Mouse (Mus musculus) embryonic facial prominence, embryonic 14.5 days (tissue): ENCODE data around the gene Sox8. TPM values are rescaled to one million over a fixed set of nuclear protein-coding genes. Genes with fewer than 3 reads are reported as not detected.

Source experiments
- ATAC-seq: fragments of 200-750 bp; cut with Nextera tagmentation; 2 replicates; pipeline ENCODE4 v1.8.0; 2017; ENCODE audit warnings: low read depth, moderate number of reproducible peaks, moderate TSS enrichment
- DNase-seq: peaks from one replicate; pipeline ENCODE4 v3.0.0-alpha.2; 2015; ENCODE audit warnings: low spot score
- H3K27ac ChIP-seq: fragments of 300-500 bp; sonication (generic); replicated peaks from 2 replicates; pipeline ENCODE4 v1.5.1; 2014; ENCODE audit warnings: low read depth, mild to moderate bottlenecking, low read length, moderate library complexity
- H3K27me3 ChIP-seq: fragments of 300-500 bp; sonication (generic); replicated peaks from 2 replicates; pipeline ENCODE4 v1.6.1; 2014; ENCODE audit warnings: low read length; ENCODE audit not compliant: control insufficient read depth, insufficient read depth
- H3K36me3 ChIP-seq: fragments of 300-500 bp; sonication (generic); 2 replicates; pipeline ENCODE4 v1.6.1; 2014; ENCODE audit warnings: low read length, mixed read lengths; ENCODE audit not compliant: control insufficient read depth, insufficient read depth
- H3K4me1 ChIP-seq: fragments of 300-500 bp; sonication (generic); 2 replicates; pipeline ENCODE4 v1.6.1; 2014; ENCODE audit warnings: antibody characterized with exemption, low read length; ENCODE audit not compliant: control insufficient read depth, insufficient read depth
- H3K4me2 ChIP-seq: fragments of 300-500 bp; sonication (generic); 2 replicates; pipeline ENCODE4 v1.6.1; 2014; ENCODE audit warnings: low read depth, mild to moderate bottlenecking, low read length, moderate library complexity, mixed read lengths
- H3K4me3 ChIP-seq: fragments of 300-500 bp; sonication (generic); 2 replicates; pipeline ENCODE4 v1.5.1; 2014; ENCODE audit warnings: low read depth, mild to moderate bottlenecking, low read length
- H3K9ac ChIP-seq: fragments of 300-500 bp; sonication (generic); 2 replicates; pipeline ENCODE4 v1.6.1; 2014; ENCODE audit warnings: low read depth, mild to moderate bottlenecking, low read length, moderate library complexity, mixed read lengths
- H3K9me3 ChIP-seq: fragments of 300-500 bp; sonication (generic); 2 replicates; pipeline ENCODE4 v1.6.1; 2016; ENCODE audit warnings: low read length; ENCODE audit not compliant: control insufficient read depth
- WGBS: fragments of 180-500 bp; shearing (Covaris S2); extraction: QIAGEN DNeasy Blood & Tissue Kit; methylation state at CpG from one replicate; pipeline ENCODE4 v1.1.7; 2014; 5-methylcytosine and 5-hydroxymethylcytosine counted together
- polyA plus RNA-seq: library from polyadenylated mRNA; unstranded; fragments of >200 nt; fragmentation: Nextera tagmentation; extraction: Ambion mirVana; gene quantifications from 2 replicates; pipeline ENCODE4 v1.2.1, GENCODE M21; 2014

Sox8 gene
- polyA plus RNA-seq, 1 experiment from 2014 or later = 15.8 TPM

DNA sequence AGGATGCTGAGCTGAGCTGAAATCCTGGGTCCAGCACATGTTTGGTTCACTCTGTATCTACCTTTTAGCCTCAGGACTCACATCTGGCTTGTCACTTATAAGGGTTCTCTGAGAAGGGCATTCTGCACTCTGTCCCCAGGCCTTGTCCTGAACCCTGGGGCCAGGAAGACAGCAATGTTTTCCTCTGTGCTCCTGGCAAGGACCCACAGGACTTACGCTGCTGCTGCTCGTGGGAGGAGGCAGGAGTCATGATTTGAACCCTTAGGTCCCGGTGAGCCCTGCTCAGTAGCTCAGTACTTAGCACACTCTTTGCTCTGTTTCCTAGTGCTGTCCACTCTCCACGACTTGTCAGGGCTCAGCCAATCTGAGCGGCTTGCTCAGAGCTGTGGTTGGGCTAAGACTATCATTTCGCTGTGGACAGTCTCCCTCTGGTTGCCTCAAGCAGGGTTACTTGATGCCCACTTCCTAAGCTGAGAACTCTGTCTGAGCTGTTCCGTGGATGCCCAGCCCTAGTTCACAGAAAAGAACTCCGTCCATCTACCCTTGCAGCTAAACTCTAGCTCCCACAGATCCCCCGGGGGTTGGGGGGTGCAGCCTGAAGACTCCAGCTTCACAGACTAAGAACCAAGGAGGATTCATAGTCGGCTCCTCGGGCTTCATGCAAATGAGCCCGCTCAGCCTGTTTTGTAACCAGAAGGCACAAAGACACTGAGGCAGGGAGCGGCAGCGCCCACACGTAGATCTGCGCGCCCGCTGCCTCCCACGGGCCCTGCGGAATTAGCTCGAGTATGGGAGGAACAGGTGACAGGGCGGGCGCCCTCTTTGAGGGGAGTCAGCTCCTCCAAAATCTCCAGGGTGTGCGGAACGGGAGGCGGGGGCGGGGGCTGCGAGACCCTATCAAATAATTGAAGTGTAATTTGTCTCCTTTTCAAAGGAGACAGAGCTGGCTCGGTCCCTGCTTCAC lies 14.5 kb downstream of the Sox8 start:
- WGBS = 6% methylated on average over 25 of the region's 29 CpGs
- ATAC-seq (peak; percentile 45), DNase-seq (peak; percentile 72)
- H3K9ac ChIP-seq = peak overlapping the region; percentile 47
- no peaks in the 10 kb centered on the region for H3K36me3 ChIP-seq
- peak overlapping the region; percentile 53; the same call in 1 of the 2 replicates for H3K27ac ChIP-seq
- no peaks in the 10 kb centered on the region for H3K9me3 ChIP-seq
- H3K4me3 ChIP-seq = peak overlapping the region; percentile 32
- peak overlapping the region; percentile 64 for H3K4me2 ChIP-seq
- H3K27me3 ChIP-seq = no peaks in the 10 kb centered on the region
- H3K4me1 ChIP-seq = peaks cover 24% of the 10 kb centered on the region

DNA sequence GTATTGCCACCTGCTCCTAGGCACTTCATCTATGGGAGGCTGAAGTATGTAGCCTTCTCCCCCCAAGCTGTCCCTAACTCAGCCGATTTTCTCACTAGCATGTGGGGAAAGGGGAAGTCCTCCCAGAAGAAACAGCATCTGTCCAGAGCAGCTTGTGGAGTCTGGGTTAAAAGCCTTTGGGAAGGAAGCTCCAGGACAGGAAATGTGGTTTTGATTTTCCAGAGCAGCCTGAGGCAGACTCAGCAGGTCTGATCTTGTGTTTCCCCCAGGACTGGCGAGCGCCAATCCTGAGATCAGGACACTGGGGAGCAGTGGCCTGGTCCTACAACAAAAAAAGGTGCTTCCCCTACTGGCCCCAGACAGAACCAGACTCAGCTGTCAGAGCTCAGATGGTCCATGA lies 15.3 kb downstream of the Sox8 start:
- DNase-seq (peak; percentile 66), ATAC-seq (peak; percentile 26; the same call in 1 of the 2 replicates)
- no peak overlapping the region for H3K4me3 ChIP-seq
- no peaks in the 10 kb centered on the region for H3K27me3 ChIP-seq
- H3K4me1 ChIP-seq = peaks cover 24% of the 10 kb centered on the region
- H3K4me2 ChIP-seq = no peak overlapping the region
- H3K36me3 ChIP-seq = no peaks in the 10 kb centered on the region
- H3K9ac ChIP-seq = no peak overlapping the region
- WGBS = 23% methylated on average over 3 of the region's 3 CpGs
- no peaks in the 10 kb centered on the region for H3K9me3 ChIP-seq
- peak overlapping the region; percentile 28; the same call in 1 of the 2 replicates for H3K27ac ChIP-seq

DNA sequence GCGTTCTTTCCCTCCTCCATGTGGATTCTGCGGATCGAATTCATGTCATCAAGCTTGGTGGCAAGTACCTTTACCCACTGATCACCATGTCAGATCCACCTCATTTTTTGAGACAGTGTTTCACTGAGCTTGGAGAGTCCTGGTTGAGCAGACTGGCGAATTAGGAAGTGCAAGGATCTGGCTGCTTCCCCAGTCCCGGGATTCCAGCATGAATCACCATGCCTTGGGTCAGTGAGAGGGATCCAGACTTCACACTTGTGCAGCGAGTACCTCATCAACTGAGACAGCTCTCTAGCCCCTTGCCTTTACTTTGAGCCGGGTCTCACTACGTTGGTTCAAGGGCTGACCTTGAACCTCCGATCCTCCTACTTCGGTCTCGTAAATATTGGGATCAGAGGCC lies 19.2 kb downstream of the Sox8 start:
- Histone ChIP-seq H3K4me1 (peaks cover 14% of the 10 kb centered on the region), H3K36me3 (no peaks in the 10 kb centered on the region), H3K27me3 (no peaks in the 10 kb centered on the region), H3K4me2 (no peak overlapping the region), H3K4me3 (no peak overlapping the region), H3K27ac (no peak overlapping the region), H3K9me3 (no peaks in the 10 kb centered on the region), H3K9ac (no peak overlapping the region)
- DNase-seq = no peak
- ATAC-seq = no peak
- WGBS = 90% methylated on average over 11 of the region's 11 CpGs

DNA sequence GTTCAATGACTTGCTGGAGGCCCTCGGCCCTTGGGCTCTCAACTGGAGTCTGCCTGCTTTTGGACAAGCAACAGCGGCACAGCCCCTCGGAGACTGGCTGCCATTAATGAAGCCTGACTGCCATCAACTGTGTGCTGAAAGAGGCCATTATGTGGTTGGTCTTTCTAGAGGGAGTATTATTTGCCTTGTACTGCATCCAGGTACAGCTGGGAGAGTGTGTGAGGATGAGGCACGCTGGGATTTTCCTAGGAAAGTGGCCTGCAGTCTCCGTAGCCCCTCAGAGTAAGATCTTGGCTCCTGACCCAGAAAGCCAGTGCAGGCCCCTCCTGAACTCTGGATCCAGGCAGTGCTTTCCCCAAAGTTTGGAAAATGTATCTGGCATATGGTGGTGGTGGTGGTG lies 20.5 kb downstream of the Sox8 start:
- H3K9ac ChIP-seq = no peak overlapping the region
- H3K9me3 ChIP-seq = no peaks in the 10 kb centered on the region
- WGBS = 80% methylated on average over 5 of the region's 5 CpGs
- no peaks in the 10 kb centered on the region for H3K27me3 ChIP-seq
- no peaks in the 10 kb centered on the region for H3K36me3 ChIP-seq
- DNase-seq (no peak), ATAC-seq (no peak)
- no peak overlapping the region for H3K27ac ChIP-seq
- H3K4me2 ChIP-seq = no peak overlapping the region
- H3K4me1 ChIP-seq = peaks cover 1% of the 10 kb centered on the region
- no peak overlapping the region for H3K4me3 ChIP-seq

DNA sequence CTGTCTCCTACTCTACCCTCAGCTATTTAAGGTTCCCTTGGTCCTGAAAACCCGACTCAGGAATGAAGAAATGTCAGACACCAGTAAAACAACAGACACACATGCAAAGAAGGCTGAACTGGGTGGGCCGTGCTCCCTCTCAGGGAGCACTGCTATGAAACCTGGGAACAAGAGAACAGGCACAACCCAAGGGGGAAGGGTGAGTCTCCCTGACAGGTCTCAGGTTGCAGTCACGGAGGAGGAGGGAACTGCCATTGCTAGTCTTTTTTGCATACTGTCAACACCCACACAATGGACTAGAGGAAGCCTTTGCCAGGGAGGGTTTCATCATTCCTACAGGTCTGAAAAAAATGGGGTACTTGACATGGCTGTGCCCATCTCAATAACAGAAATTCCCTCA lies 23.5 kb downstream of the Sox8 start:
- no peak for DNase-seq
- no peaks in the 10 kb centered on the region for H3K36me3 ChIP-seq
- WGBS = 40% methylated on average over 3 of the region's 3 CpGs
- H3K9me3 ChIP-seq = no peaks in the 10 kb centered on the region
- H3K9ac ChIP-seq = no peak overlapping the region
- H3K4me3 ChIP-seq = no peak overlapping the region
- no peak overlapping the region for H3K4me2 ChIP-seq
- no peak for ATAC-seq
- no peaks in the 10 kb centered on the region for H3K27me3 ChIP-seq
- no peak overlapping the region for H3K27ac ChIP-seq
- no peaks in the 10 kb centered on the region for H3K4me1 ChIP-seq

DNA sequence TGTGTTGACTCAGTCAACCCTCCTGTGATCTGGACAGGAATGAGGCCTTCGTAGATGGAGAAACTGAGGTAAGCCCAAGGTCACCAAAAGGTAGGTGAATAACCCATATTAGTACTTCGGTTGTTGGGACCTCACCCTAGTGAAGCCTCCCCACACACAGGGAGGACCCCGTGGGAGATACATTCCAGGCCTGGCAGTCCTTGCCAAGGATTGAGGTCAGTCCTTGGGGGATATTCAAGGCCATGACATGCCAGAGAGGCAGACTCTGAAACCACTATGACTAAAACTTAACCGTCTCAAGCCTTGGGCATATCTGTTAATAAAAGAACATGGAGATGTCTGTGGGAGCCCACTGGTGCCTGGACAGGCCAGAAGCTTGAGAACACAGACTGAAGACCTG lies 28.7 kb downstream of the Sox8 start:
- Histone ChIP-seq H3K27ac (no peak overlapping the region), H3K36me3 (no peaks in the 10 kb centered on the region), H3K9me3 (no peaks in the 10 kb centered on the region), H3K4me3 (no peak overlapping the region), H3K9ac (no peak overlapping the region), H3K27me3 (no peaks in the 10 kb centered on the region), H3K4me2 (no peak overlapping the region), H3K4me1 (no peaks in the 10 kb centered on the region)
- ATAC-seq (no peak), DNase-seq (no peak)
- 86% methylated on average over 4 of the region's 4 CpGs for WGBS

DNA sequence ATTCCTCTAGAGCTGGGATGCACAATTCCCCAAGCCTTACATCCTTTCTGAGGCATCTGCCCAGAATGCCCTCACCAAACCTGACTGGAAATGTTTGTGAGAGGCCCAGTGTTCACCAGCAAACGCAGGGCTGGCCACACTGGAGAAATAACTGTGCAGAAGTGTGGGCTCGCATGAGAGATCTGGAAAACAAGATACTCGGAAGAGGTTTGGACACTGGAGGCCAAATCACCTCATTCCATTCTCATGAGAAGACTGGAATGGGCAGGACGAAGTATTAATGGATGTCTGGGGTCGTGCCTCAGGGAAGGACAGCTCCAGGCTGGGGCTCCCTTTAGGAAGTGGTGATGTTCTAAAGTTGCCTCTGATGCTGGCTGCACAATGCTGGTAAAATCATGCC lies 29.8 kb downstream of the Sox8 start:
- Histone ChIP-seq H3K27ac (no peak overlapping the region), H3K27me3 (no peaks in the 10 kb centered on the region), H3K4me2 (no peak overlapping the region), H3K4me1 (no peaks in the 10 kb centered on the region), H3K9ac (no peak overlapping the region), H3K4me3 (no peak overlapping the region), H3K9me3 (no peaks in the 10 kb centered on the region), H3K36me3 (no peaks in the 10 kb centered on the region)
- 72% methylated on average over 5 of the region's 5 CpGs for WGBS
- no peak for ATAC-seq
- no peak for DNase-seq

DNA sequence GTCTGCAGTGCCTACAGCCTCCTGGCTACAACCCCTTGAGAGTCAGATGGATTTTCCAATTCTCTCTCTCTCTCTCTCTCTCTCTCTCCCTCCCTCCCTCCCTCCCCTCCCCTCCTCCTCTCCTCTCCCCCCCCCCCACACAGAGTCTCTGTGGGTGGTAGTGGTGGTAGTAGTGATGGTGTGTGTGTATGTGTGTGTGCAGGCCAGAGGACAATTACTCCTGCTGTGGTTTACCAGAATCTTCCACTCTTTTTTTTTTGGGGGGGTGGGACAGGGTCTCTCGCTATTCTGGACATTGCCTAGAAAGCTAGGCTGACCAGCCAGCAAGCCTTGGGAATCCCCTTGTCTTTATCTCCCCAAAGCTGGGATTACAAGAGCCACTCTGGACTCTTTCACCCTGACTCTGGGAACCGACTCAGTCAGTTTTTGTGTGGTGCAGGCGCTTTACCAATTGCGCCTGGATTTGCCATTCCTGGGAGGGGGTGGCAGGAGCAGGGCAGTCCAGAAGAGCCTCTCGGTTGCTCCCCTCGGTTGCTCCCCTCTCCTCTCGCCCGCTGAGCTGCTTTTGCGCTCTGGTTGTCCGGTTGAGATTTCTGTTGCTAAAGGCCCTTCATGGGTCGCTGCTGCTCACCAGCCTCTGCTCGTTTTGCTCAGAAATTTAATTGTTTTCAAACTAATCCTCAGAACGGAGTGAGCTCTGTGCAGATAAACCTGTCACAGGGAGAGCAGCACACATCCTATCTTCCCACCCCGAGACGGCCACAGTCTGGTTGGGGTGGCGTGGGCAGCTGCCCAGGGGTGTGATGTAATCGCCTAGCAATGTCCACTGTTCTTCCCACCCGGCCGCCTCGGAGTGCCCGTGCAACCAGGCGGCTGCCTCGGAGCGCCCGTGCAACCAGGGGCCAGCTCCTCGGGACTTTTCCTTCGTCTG lies 31.3 kb downstream of the Sox8 start:
- no peaks in the 10 kb centered on the region for H3K27me3 ChIP-seq
- 41% methylated on average over 27 of the region's 27 CpGs for WGBS
- no peaks in the 10 kb centered on the region for H3K36me3 ChIP-seq
- H3K9me3 ChIP-seq = no peaks in the 10 kb centered on the region
- ATAC-seq = peak; percentile 57; the same call in 1 of the 2 replicates
- no peak overlapping the region for H3K27ac ChIP-seq
- DNase-seq = no peak
- H3K4me2 ChIP-seq = no peak overlapping the region
- no peaks in the 10 kb centered on the region for H3K4me1 ChIP-seq
- peak overlapping the region; percentile 42; the same call in 1 of the 2 replicates for H3K9ac ChIP-seq
- no peak overlapping the region for H3K4me3 ChIP-seq
